Mouse (Mus musculus): ENCODE data around the gene R3hdm4.

GRCm38 (mm10) chr10:79950661-79951060, 29.7 kb upstream of the R3hdm4 start:
- no peak for TF ChIP-seq CTCF (IDR thresholded peaks at IDR 0.05; ENCODE audit: borderline replicate concordance, extremely low read depth, insufficient read depth, insufficient read length)
- TF ChIP-seq POLR2A (IDR thresholded peaks at IDR 0.05; ENCODE audit: borderline replicate concordance, extremely low read depth, insufficient read depth, insufficient read length, poor library complexity, severe bottlenecking) = no peak
